Mouse (Mus musculus): ENCODE results near the gene Als2. TPM values are rescaled to one million over a fixed set of nuclear protein-coding genes. Genes with fewer than 3 reads are reported as not detected.

Als2 gene
- polyA plus RNA-seq, 1 experiment = 9.4 TPM

- Histone ChIP-seq H3K79me3 (ENCODE audit: low read depth) (no peaks in the 10 kb centered on the region), H3K79me2 (ENCODE audit: control insufficient read depth, insufficient read depth) (no peaks in the 10 kb centered on the region), H3K36me3 (ENCODE audit: control insufficient read depth, insufficient read depth) (no peaks in the 10 kb centered on the region), H3K27me3 (ENCODE audit: control insufficient read depth, insufficient read depth, insufficient read length) (no peaks in the 10 kb centered on the region), H3ac (ENCODE audit: control insufficient read depth, insufficient read length, low read depth) (no peak overlapping the region), H3K4me3 (ENCODE audit: insufficient read depth, poor library complexity, severe bottlenecking) (no peak overlapping the region)
- no peak for TF ChIP-seq FOSL1 (IDR thresholded peaks at IDR 0.05; ENCODE audit: insufficient read depth, low read length, poor library complexity, severe bottlenecking)
- TF ChIP-seq CTCF (IDR thresholded peaks at IDR 0.05; ENCODE audit: control insufficient read depth, insufficient read depth, insufficient read length) = peak; percentile 89
Measured at GRCm38 (mm10) chr1:59247602-59248001, 10.6 kb upstream of the Als2 start.

DNA sequence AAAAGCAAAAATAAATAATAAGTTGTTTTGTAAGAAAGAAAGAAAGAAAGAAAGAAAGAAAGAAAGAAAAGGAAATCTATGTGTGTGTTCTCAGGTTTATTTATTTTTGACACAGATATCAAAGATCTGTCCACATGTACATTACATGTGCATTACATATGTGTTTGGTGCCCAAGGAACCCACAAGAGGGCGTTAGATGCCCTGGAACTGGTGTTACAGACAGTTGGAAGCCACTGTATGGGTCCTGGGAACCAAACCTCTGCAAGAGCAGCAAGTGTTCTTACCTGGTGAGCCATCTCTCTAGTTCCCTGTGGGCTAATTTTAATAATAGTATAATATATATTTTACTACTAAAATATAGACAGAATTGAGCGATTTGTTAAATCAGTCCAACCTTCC lies 6.7 kb upstream of the Als2 start:
- H3K79me2 ChIP-seq (ENCODE audit: control insufficient read depth, insufficient read depth) = no peaks in the 10 kb centered on the region
- H3K27me3 ChIP-seq (ENCODE audit: control insufficient read depth, insufficient read depth, insufficient read length) = no peaks in the 10 kb centered on the region
- no peaks in the 10 kb centered on the region for H3K36me3 ChIP-seq (ENCODE audit: control insufficient read depth, insufficient read depth)
- no peak overlapping the region for H3K4me3 ChIP-seq (ENCODE audit: insufficient read depth, poor library complexity, severe bottlenecking)
- no peak for TF ChIP-seq USF1 (IDR thresholded peaks at IDR 0.05; ENCODE audit: low read depth)
- TF ChIP-seq CTCF (IDR thresholded peaks at IDR 0.05; ENCODE audit: control insufficient read depth, insufficient read depth, insufficient read length) = no peak
- no peak for TF ChIP-seq MYOG (IDR thresholded peaks at IDR 0.05; ENCODE audit: control insufficient read depth, extremely low read depth, insufficient read length)
- no peak for TF ChIP-seq FOSL1 (IDR thresholded peaks at IDR 0.05; ENCODE audit: insufficient read depth, low read length, poor library complexity, severe bottlenecking)
- no peak for TF ChIP-seq CEBPB (IDR thresholded peaks at IDR 0.05; ENCODE audit: low read depth)
- H3K79me3 ChIP-seq (ENCODE audit: low read depth) = no peaks in the 10 kb centered on the region
- no peak overlapping the region for H3ac ChIP-seq (ENCODE audit: control insufficient read depth, insufficient read length, low read depth)

DNA sequence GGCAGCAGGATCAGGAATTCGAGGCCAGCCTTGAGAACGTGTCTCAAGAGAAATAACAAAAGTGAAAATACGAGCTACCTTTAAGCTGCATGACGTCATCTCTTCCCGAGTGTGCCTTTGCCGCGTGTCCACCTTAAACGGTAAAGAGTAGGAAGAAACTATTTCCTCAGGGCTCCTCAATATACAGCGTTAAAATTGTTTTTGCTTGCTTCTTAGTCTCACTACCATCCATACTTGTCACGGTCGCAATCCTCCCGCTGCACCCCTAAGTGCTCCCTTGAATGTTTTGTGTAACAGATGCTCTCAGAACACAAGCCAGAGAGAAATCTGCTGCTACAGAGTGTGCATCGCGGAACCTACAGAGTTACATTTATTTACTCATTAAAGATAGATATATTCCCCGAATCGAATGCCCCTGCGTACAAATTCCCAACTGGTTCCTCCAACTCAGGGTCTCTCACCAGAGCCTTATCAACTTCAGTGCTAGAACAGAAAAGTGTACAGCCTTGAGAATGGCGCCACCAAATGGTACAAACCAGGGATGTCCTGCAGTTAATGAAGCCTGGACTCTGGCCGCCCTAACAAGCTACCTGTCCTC lies 682 bp upstream of the Als2 start:
- Histone ChIP-seq H3K79me2 (ENCODE audit: control insufficient read depth, insufficient read depth) (peaks cover 12% of the 10 kb centered on the region), H3K36me3 (ENCODE audit: control insufficient read depth, insufficient read depth) (peaks cover under 1% of the 10 kb centered on the region)

GRCm38 (mm10) chr1:59229187-59229586 lies 7.8 kb downstream of the Als2 start:
- Histone ChIP-seq H3K79me2 (ENCODE audit: control insufficient read depth, insufficient read depth) (no peaks in the 10 kb centered on the region), H3K79me3 (ENCODE audit: low read depth) (no peaks in the 10 kb centered on the region), H3K27me3 (ENCODE audit: control insufficient read depth, insufficient read depth, insufficient read length) (no peaks in the 10 kb centered on the region), H3K4me3 (ENCODE audit: insufficient read depth, poor library complexity, severe bottlenecking) (no peak overlapping the region), H3ac (ENCODE audit: control insufficient read depth, insufficient read length, low read depth) (no peak overlapping the region), H3K36me3 (ENCODE audit: control insufficient read depth, insufficient read depth) (peaks cover 5% of the 10 kb centered on the region)
- TF ChIP-seq MAX (IDR thresholded peaks at IDR 0.05) = no peak
- TF ChIP-seq USF1 (IDR thresholded peaks at IDR 0.05; ENCODE audit: low read depth) = no peak
- TF ChIP-seq MYOG (IDR thresholded peaks at IDR 0.05; ENCODE audit: control insufficient read depth, extremely low read depth, insufficient read length) = no peak
- no peak for TF ChIP-seq FOSL1 (IDR thresholded peaks at IDR 0.05; ENCODE audit: insufficient read depth, low read length, poor library complexity, severe bottlenecking)
- TF ChIP-seq MYOD1 (IDR thresholded peaks at IDR 0.05; ENCODE audit: control insufficient read depth, insufficient read length, low read depth) = no peak
- no peak for TF ChIP-seq CTCF (IDR thresholded peaks at IDR 0.05; ENCODE audit: control insufficient read depth, insufficient read depth, insufficient read length)
- no peak for TF ChIP-seq CEBPB (IDR thresholded peaks at IDR 0.05; ENCODE audit: low read depth)

More for the DNA sequence above, 682 bp upstream of the Als2 start:
- Histone ChIP-seq H3K4me3 (ENCODE audit: insufficient read depth, poor library complexity, severe bottlenecking) (peak overlapping the region; percentile 60), H3ac (ENCODE audit: control insufficient read depth, insufficient read length, low read depth) (peak overlapping the region; percentile 57), H3K27me3 (ENCODE audit: control insufficient read depth, insufficient read depth, insufficient read length) (no peaks in the 10 kb centered on the region), H3K79me3 (ENCODE audit: low read depth) (peaks cover 2% of the 10 kb centered on the region)
- TF ChIP-seq CTCF (IDR thresholded peaks at IDR 0.05; ENCODE audit: control insufficient read depth, insufficient read depth, insufficient read length) (peak; percentile 77), CEBPB (IDR thresholded peaks at IDR 0.05; ENCODE audit: low read depth) (no peak)

DNA sequence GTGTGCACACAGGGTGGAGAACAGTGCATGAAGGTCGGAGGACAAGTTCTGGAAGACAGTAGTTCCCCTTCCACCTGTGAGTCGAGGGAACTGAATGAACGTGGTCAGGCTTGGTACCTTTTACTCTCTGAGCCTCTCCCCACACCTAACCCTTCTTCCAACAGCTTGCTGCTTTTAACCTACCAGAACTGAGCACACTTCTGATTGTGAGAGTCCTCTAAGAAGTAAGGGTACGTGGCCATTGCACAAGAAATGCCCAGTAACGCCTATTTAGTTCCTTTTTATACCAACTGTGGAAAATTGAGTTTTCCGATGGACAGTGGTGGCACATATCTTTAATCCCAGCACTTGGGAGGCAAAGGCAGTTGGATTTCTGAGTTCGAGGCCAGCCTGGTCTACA lies 8.5 kb downstream of the Als2 start:
- Histone ChIP-seq H3ac (ENCODE audit: control insufficient read depth, insufficient read length, low read depth) (no peak overlapping the region), H3K79me3 (ENCODE audit: low read depth) (peaks cover 1% of the 10 kb centered on the region), H3K36me3 (ENCODE audit: control insufficient read depth, insufficient read depth) (peaks cover 5% of the 10 kb centered on the region), H3K79me2 (ENCODE audit: control insufficient read depth, insufficient read depth) (no peaks in the 10 kb centered on the region), H3K27me3 (ENCODE audit: control insufficient read depth, insufficient read depth, insufficient read length) (no peaks in the 10 kb centered on the region), H3K4me3 (ENCODE audit: insufficient read depth, poor library complexity, severe bottlenecking) (no peak overlapping the region)
- TF ChIP-seq MAX (IDR thresholded peaks at IDR 0.05) = no peak
- no peak for TF ChIP-seq MYOD1 (IDR thresholded peaks at IDR 0.05; ENCODE audit: control insufficient read depth, insufficient read length, low read depth)
- no peak for TF ChIP-seq CTCF (IDR thresholded peaks at IDR 0.05; ENCODE audit: control insufficient read depth, insufficient read depth, insufficient read length)
- no peak for TF ChIP-seq MYOG (IDR thresholded peaks at IDR 0.05; ENCODE audit: control insufficient read depth, extremely low read depth, insufficient read length)
- TF ChIP-seq CEBPB (IDR thresholded peaks at IDR 0.05; ENCODE audit: low read depth) = no peak
- no peak for TF ChIP-seq USF1 (IDR thresholded peaks at IDR 0.05; ENCODE audit: low read depth)
- no peak for TF ChIP-seq FOSL1 (IDR thresholded peaks at IDR 0.05; ENCODE audit: insufficient read depth, low read length, poor library complexity, severe bottlenecking)

DNA sequence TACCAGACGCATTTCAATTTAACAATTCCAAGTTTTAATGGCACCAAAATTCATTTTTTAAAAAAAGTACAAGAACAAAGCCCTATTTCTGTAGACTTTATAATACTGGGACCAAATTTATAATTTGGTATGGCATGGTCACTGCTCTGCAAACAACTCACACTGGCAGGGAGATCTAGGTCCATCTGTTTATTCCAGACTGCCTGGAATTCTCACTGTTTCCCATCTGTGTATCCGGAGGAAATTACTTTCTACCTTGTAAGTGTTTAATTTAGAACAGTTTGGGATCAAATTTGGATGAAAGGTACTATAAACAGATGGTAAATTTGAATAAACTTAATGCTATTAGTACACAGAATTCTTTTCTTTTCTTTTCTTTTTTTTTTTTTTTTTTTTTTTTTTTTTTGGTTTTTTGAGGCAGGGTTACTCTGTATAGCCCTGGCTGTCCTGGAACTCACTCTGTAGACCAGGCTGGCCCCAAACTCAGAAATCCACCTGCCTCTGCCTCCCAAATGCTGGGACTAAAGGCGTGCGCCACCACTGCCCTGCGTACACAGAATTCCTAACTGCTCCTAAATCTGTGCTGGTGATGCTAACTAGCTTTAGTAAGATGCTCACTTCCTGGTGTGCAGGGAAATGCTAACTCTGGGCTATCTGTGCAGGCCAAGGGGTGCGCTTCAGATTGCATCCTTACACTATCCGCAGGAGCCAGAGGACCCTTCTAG lies 14.8 kb downstream of the Als2 start:
- Histone ChIP-seq H3K27me3 (ENCODE audit: control insufficient read depth, insufficient read depth, insufficient read length) (no peaks in the 10 kb centered on the region), H3ac (ENCODE audit: control insufficient read depth, insufficient read length, low read depth) (no peak overlapping the region), H3K79me2 (ENCODE audit: control insufficient read depth, insufficient read depth) (no peaks in the 10 kb centered on the region), H3K36me3 (ENCODE audit: control insufficient read depth, insufficient read depth) (no peaks in the 10 kb centered on the region), H3K79me3 (ENCODE audit: low read depth) (peaks cover 1% of the 10 kb centered on the region), H3K4me3 (ENCODE audit: insufficient read depth, poor library complexity, severe bottlenecking) (no peak overlapping the region)
- TF ChIP-seq FOSL1 (IDR thresholded peaks at IDR 0.05; ENCODE audit: insufficient read depth, low read length, poor library complexity, severe bottlenecking) (no peak), CTCF (IDR thresholded peaks at IDR 0.05; ENCODE audit: control insufficient read depth, insufficient read depth, insufficient read length) (no peak), USF1 (IDR thresholded peaks at IDR 0.05; ENCODE audit: low read depth) (no peak), MYOD1 (IDR thresholded peaks at IDR 0.05; ENCODE audit: control insufficient read depth, insufficient read length, low read depth) (no peak)
